Comparison of ENCODE assay signal across 8 mouse cellular contexts in the genomic region with DNA sequence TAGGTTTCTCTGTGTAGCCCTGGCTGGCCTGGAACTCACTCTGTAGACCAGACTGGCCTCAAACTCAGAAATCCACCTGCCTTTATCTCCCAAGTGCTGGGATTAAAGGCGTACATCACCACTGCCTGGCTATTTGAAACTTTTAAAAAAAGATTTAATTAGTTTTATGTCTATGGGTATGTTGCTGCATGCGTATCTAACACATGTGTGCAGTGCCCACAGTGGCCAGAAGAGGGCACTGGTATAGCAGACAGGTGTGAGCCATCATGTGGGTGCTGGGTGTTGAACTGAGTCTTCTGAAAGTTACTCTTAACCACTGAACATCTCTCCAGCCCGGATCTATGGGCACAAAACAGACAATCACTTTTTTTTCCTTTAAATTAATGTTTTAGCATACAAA. TPM values are rescaled to one million over a fixed set of nuclear protein-coding genes. Genes with fewer than 3 reads are reported as not detected.
A peak's percentile ranks its signal among the peaks of the same experiment; 100 is the strongest.
DNase-seq lines count a peak whose midpoint lies in the region; ATAC-seq lines count a peak whose summit lies in the region.

No protein-coding gene starts in this region.

- ATAC-seq in common myeloid progenitor, adult 5-6 weeks (replicated peaks; ENCODE audit: low read depth, poor library complexity, severe bottlenecking), result peak; percentile 56; the same call in 1 of the 2 replicates

- peak; percentile 28 for DNase-seq in layer of hippocampus, adult 11-12 months (ENCODE audit: low spot score)
- DNase-seq in layer of hippocampus, adult 9-10 months (ENCODE audit: low spot score), result no peak
- peak; percentile 87 for DNase-seq in ES-CJ7 (ENCODE audit: low read depth, low spot score)
- peak; percentile 13 for DNase-seq in retina, embryonic 14.5 days (ENCODE audit: low spot score)
- no peak for DNase-seq in urinary bladder, adult 18-20 months (ENCODE audit: low spot score in 2 of 2)
- no peak for DNase-seq in adrenal gland, postnatal 36 days
- no peak for DNase-seq in right cerebral cortex, postnatal 10 days (ENCODE audit: low spot score in 2 of 2)

RNA-seq across cellular contexts. Expression of a gene that starts 7.5 kb away (rescaled TPM):
- total RNA-seq in common myeloid progenitor, adult 5-6 weeks (2017), result 19.7 and 21.1 TPM in 2 replicates
- total RNA-seq in adrenal gland, postnatal 36 days (2021), result 10 to 100 TPM; 21.5 to 27.2 TPM

RNA-seq across cellular contexts. Expression of a gene that starts 42.3 kb away (rescaled TPM):
- total RNA-seq in common myeloid progenitor, adult 5-6 weeks (2017), result 17.3 and 21.4 TPM in 2 replicates
- 10 to 100 TPM; 39.7 to 40.3 TPM for total RNA-seq in adrenal gland, postnatal 36 days (2021)

Comparison
In these comparisons a context has a peak if more than half of its experiments do, and no peak if none do; other contexts are left out.
1. DNase-seq: peak in layer of hippocampus, adult 11-12 months (single experiment), ES-CJ7 (single experiment) and retina, embryonic 14.5 days (single experiment); none in layer of hippocampus, adult 9-10 months (single experiment), urinary bladder, adult 18-20 months (0 of 2), adrenal gland, postnatal 36 days (0 of 2) and right cerebral cortex, postnatal 10 days (0 of 2).